Mouse (Mus musculus) stomach, embryonic 14.5 days (tissue): ENCODE measurements at regions not wholly inside any gene's neighbourhood (a gene's known extent, or its start where the extent isn't known, plus 50 kb on each side); places are given as distances from the start of the nearest gene placed in this dataset.
A peak's percentile ranks its signal among the peaks of the same experiment; 100 is the strongest.

Experiments
- ATAC-seq: fragments of 200-750 bp; cut with Nextera tagmentation; 2 replicates; pipeline ENCODE4 v1.8.0; 2017; ENCODE audit warnings: low read depth, moderate TSS enrichment; ENCODE audit not compliant: insufficient number of reproducible peaks, insufficient read depth, low FRiP score
- H3K27ac ChIP-seq: fragments of 300-500 bp; sonication (generic); 2 replicates; pipeline ENCODE4 v1.5.1; 2014; ENCODE audit warnings: mild to moderate bottlenecking, low read length, moderate library complexity, mixed read lengths
- H3K27me3 ChIP-seq: fragments of 300-500 bp; sonication (generic); 2 replicates; pipeline ENCODE4 v1.6.1; 2014; ENCODE audit warnings: low read length, control low read depth, mixed read lengths; ENCODE audit not compliant: control insufficient read depth, insufficient read depth
- H3K36me3 ChIP-seq: fragments of 300-500 bp; sonication (generic); 2 replicates; pipeline ENCODE4 v1.6.1; 2014; ENCODE audit warnings: mild to moderate bottlenecking, control low read depth, low read length, moderate library complexity, mixed read lengths; ENCODE audit not compliant: control insufficient read depth, insufficient read depth
- H3K4me1 ChIP-seq: fragments of 300-500 bp; sonication (generic); 2 replicates; pipeline ENCODE4 v1.6.1; 2014; ENCODE audit warnings: low read length, control low read depth, mixed read lengths; ENCODE audit not compliant: control insufficient read depth, insufficient read depth
- H3K4me2 ChIP-seq: fragments of 300-500 bp; sonication (generic); replicated peaks from 2 replicates; pipeline ENCODE4 v1.6.1; 2014; ENCODE audit warnings: low read depth, low read length, control low read depth
- H3K4me3 ChIP-seq: fragments of 300-500 bp; sonication (generic); 2 replicates; pipeline ENCODE4 v1.5.1; 2014; ENCODE audit warnings: low read depth, low read length, control low read depth
- H3K9ac ChIP-seq: fragments of 300-500 bp; sonication (generic); replicated peaks from 2 replicates; pipeline ENCODE4 v1.6.1; 2014; ENCODE audit warnings: low read depth, mild to moderate bottlenecking, control low read depth, low read length, moderate library complexity, mixed read lengths
- H3K9me3 ChIP-seq: fragments of 300-500 bp; sonication (generic); 2 replicates; pipeline ENCODE4 v1.6.1; 2016; ENCODE audit warnings: low read depth, low read length, control low read depth; ENCODE audit not compliant: control insufficient read depth
- WGBS: fragments of 180-500 bp; shearing (Covaris S2); extraction: QIAGEN DNeasy Blood & Tissue Kit; methylation state at CpG from one replicate; pipeline ENCODE4 v1.1.7; 2014; 5-methylcytosine and 5-hydroxymethylcytosine counted together

DNA sequence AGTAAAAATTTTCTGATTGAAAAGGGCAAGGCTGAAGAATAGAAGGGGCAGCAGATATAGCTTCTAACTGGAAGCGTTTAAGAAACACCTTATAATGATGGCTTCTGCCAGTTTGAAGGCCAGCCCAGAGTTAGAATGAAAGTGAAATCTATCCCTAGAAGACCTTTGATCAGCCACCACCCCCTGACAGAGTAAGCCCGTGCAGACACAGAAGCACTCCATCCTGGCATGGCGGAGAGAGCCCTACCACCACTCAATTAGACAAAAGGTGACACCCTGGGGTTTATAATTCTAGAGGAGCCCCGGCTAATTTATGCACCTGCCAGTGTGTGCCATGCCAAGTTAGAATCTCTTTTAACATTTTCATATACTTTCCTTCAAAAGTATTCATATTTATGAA is 233.4 kb upstream of the Sash1 start:
- no peak overlapping the region for H3K9ac ChIP-seq
- H3K27me3 ChIP-seq, result no peaks in the 10 kb centered on the region
- no peak overlapping the region for H3K4me3 ChIP-seq
- ATAC-seq, result no peak
- no peak overlapping the region for H3K4me2 ChIP-seq
- H3K27ac ChIP-seq, result no peak overlapping the region
- no peaks in the 10 kb centered on the region for H3K4me1 ChIP-seq
- WGBS, result 56% methylated on average over 4 of the region's 4 CpGs
- no peaks in the 10 kb centered on the region for H3K36me3 ChIP-seq
- no peaks in the 10 kb centered on the region for H3K9me3 ChIP-seq

DNA sequence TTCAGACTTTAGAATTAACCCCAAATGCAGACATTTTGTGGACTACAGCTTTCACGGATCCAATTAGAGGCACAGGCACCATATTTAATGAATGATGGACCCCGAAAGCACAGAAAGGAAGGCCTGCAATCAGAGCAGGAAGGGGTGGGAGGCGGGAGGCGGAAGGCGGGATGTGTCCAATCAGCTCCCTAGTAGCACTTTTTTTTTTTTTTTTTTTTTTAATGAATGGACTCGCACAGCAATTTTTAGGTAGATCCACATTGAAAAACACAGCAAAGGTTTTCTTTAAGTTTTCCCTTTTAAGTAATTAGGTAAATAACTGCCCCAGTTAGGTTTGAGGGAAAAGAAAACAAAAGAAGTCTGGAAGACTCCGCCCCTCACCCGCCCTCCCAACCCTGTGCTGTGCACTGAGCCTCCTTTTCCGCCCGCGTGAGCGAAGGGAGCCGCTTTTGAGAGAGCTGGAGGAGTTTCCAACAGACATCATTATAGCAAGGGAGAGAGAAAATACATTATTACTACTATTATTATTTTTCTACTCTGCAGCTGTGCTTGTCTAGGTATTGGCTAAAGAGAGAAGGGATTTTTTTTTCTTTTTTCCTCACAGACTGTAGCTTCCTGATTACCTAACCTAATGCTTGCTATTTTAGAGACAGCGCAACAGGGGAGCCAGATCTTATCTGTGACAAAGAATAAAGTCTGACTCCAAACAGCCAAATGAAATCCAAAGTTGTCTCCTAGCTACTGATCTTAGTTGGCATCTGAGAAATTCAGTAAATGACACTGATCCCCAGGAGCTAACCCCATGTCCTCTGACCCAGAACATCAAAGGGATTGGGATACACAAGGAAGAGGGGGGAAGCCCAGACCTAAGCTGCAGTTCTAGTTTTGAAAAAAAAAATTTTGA is 232.0 kb upstream of the Sash1 start:
- no peaks in the 10 kb centered on the region for H3K27me3 ChIP-seq
- no peak overlapping the region for H3K27ac ChIP-seq
- no peaks in the 10 kb centered on the region for H3K9me3 ChIP-seq
- H3K4me1 ChIP-seq, result no peaks in the 10 kb centered on the region
- H3K9ac ChIP-seq, result no peak overlapping the region
- H3K4me3 ChIP-seq, result 0 out of 2 replicates have a peak overlapping the region, but pooled peaks have one; percentile 8
- no peaks in the 10 kb centered on the region for H3K36me3 ChIP-seq
- ATAC-seq, result peak; percentile 63; the same call in 1 of the 2 replicates
- H3K4me2 ChIP-seq, result peak overlapping the region; percentile 32; the same call in 1 of the 2 replicates
- 39% methylated on average over 14 of the region's 14 CpGs for WGBS

DNA sequence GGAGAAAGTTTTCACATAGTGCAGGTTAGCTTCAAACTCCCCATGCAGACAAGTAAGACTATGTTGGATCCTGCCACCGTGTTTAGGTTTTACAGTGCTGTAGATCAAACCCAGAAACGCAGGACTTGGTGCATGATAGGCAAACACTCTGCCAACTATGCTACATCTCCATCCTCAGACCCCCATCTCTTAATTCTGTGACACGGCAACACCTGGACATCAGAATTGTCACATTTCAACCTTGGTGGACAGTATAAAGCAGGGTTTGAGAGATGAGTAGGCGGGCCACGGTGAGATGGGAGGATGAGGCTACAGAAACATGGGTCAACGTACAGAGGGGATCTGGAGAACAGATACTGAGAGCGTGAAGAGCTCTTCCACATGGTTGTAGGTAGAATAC is 231.3 kb upstream of the Sash1 start:
- Histone ChIP-seq H3K36me3 (no peaks in the 10 kb centered on the region), H3K27ac (no peak overlapping the region), H3K27me3 (no peaks in the 10 kb centered on the region), H3K9me3 (no peaks in the 10 kb centered on the region), H3K4me1 (no peaks in the 10 kb centered on the region), H3K4me3 (0 out of 2 replicates have a peak overlapping the region, but pooled peaks have one; percentile 8), H3K4me2 (peak overlapping the region; percentile 32; the same call in 1 of the 2 replicates), H3K9ac (no peak overlapping the region)
- 92% methylated on average over 7 of the region's 7 CpGs for WGBS
- no peak for ATAC-seq

DNA sequence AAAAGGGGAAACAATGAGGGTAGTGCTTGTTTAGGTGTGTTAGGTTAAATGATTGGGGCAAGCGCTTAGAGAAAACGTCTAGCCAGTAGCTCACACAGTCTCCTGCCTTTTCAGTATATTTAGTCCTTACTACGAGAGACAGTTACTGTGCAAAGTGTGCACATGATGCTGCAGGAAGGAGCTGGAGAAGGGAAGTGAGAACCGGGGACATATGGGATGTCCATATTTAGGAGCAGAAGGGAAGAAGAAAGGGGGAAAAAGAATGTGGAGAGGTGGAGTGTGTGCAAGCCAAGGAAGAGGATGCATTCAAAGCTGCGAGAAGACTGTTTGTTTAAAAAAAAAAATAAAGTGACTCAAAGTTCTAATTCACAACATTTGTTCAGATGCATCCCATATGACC is 227.8 kb upstream of the Sash1 start:
- Histone ChIP-seq H3K9me3 (no peaks in the 10 kb centered on the region), H3K36me3 (no peaks in the 10 kb centered on the region), H3K27ac (no peak overlapping the region), H3K4me3 (no peak overlapping the region), H3K27me3 (no peaks in the 10 kb centered on the region), H3K4me1 (no peaks in the 10 kb centered on the region), H3K4me2 (no peak overlapping the region), H3K9ac (no peak overlapping the region)
- no peak for ATAC-seq
- WGBS, result 73% methylated on average over 5 of the region's 5 CpGs

DNA sequence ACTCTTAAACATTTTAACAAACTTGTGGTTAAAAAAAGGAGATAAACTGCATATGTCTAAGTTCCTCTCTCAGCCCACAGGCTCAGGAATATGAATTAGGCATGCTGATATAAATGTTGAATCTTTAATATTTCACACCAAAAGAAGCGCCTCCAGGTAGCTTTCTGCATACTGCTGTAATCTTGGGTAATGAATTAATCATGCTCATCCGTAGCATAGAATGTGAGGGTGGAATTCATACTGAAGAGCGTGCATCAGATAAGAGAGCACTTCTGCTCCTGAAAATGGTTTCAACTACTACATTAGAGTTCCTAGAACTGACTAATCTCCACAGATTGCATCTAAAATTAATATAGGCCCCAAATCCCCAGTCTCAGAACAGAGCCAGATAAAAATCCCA is 225.2 kb upstream of the Sash1 start:
- Histone ChIP-seq H3K27ac (no peak overlapping the region), H3K4me2 (no peak overlapping the region), H3K9me3 (no peaks in the 10 kb centered on the region), H3K4me1 (no peaks in the 10 kb centered on the region), H3K36me3 (no peaks in the 10 kb centered on the region), H3K4me3 (no peak overlapping the region), H3K27me3 (no peaks in the 10 kb centered on the region), H3K9ac (no peak overlapping the region)
- no peak for ATAC-seq
- WGBS, result 87% methylated on average over 3 of the region's 3 CpGs

DNA sequence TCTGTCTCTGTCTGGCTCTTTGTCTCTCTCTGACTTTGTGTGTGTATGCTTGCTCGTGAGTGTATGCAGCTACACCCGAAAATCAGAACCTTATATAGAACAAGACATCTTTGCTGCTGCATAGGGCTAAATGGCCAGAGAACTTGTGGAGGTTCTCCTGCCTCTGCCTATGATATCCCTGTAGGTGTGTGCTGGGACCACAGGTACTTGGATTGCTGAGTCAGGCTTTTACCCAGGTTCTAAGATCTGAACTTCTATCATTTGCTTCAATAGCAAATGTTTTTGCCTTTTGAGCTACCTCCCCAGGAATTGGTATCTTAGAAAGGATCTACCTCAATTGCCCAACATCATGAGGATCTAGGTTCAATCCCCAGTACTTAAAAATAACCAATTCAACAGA is 210.3 kb upstream of the Sash1 start:
- no peaks in the 10 kb centered on the region for H3K36me3 ChIP-seq
- no peak overlapping the region for H3K9ac ChIP-seq
- no peaks in the 10 kb centered on the region; the same call in 1 of the 2 replicates for H3K4me1 ChIP-seq
- H3K4me3 ChIP-seq, result no peak overlapping the region
- H3K4me2 ChIP-seq, result no peak overlapping the region
- no peaks in the 10 kb centered on the region for H3K9me3 ChIP-seq
- WGBS, result 68% methylated on average over 2 of the region's 2 CpGs
- no peaks in the 10 kb centered on the region for H3K27me3 ChIP-seq
- no peak for ATAC-seq
- no peak overlapping the region for H3K27ac ChIP-seq

DNA sequence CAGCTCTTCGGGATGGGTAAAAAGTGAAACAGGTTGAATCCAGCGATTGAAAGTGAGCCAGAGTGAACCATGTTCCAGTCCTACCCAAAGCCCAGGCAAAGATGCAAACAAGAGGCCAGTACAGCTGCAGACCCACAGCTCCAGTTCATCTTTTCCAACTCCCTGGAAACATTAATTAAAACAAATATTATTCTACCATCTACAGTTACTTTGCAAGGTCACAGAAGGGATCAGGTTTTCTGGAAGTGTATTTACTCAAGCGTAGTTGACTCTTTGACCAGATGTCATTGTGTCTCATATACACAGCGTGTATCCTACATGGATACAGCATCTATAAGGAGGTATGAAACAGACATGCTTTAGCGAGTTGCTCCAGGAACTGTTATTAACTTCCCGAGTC is 209.3 kb upstream of the Sash1 start:
- no peak overlapping the region for H3K9ac ChIP-seq
- H3K27me3 ChIP-seq, result no peaks in the 10 kb centered on the region
- no peak overlapping the region for H3K27ac ChIP-seq
- no peak overlapping the region for H3K4me2 ChIP-seq
- no peak for ATAC-seq
- H3K4me1 ChIP-seq, result no peaks in the 10 kb centered on the region; the same call in 1 of the 2 replicates
- no peaks in the 10 kb centered on the region for H3K36me3 ChIP-seq
- H3K9me3 ChIP-seq, result no peaks in the 10 kb centered on the region
- no peak overlapping the region for H3K4me3 ChIP-seq
- 59% methylated on average over 6 of the region's 6 CpGs for WGBS

DNA sequence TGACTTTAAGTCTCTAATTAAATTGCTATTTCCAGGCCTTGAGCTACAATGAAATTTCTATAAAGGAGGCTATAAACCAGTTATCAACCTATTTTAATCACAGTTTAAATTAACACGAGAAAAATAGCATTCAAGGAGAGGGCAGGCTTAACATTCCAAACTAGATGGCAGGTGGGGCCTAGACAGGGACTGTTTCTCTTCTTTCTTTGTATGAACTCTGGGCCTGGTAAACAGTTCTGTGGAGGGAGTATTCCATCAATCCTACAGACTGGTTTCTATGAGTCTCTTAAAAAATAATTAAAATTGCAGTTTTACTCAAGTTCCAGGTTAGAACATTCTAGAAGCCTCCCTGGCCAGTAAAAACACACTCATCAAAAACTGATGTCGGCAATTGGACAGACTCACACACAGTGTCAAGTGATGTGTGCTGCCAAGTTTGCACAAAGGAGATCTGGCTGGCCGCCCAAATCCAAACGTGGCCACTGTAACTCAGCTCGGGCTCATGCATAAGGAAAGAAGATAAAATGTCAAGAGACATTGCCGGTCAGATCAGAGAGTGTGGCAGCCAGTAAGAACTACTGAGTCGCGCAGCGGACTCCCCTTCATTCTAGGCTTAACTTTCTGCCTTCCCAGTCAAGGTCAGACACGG is 206.5 kb upstream of the Sash1 start:
- no peak overlapping the region for H3K4me2 ChIP-seq
- H3K4me3 ChIP-seq, result no peak overlapping the region
- H3K27me3 ChIP-seq, result no peaks in the 10 kb centered on the region
- 53% methylated on average over 10 of the region's 10 CpGs for WGBS
- ATAC-seq, result no peak
- H3K36me3 ChIP-seq, result no peaks in the 10 kb centered on the region
- H3K4me1 ChIP-seq, result no peaks in the 10 kb centered on the region; the same call in 1 of the 2 replicates
- H3K9ac ChIP-seq, result no peak overlapping the region
- no peaks in the 10 kb centered on the region for H3K9me3 ChIP-seq
- H3K27ac ChIP-seq, result no peak overlapping the region
